Mouse (Mus musculus) hindbrain, embryonic 16.5 days (tissue): ENCODE measurements at regions not wholly inside any gene's neighbourhood (a gene's known extent, or its start where the extent isn't known, plus 50 kb on each side); places are given as distances from the start of the nearest gene placed in this dataset.
A peak's percentile ranks its signal among the peaks of the same experiment; 100 is the strongest.
"Not testable (repeated sequence)": the region's sequence is repeated elsewhere in the genome, so short reads cannot be mapped to it uniquely, and the experiment has no call there.

Experiments used
- ATAC-seq: fragments of 200-750 bp; cut with Nextera tagmentation; 2 replicates; pipeline ENCODE4 v1.8.0; 2017; ENCODE audit warnings: moderate TSS enrichment, moderate library complexity
- H3K27ac ChIP-seq: fragments of 300-500 bp; sonication (generic); 2 replicates; pipeline ENCODE4 v1.5.1; 2014; ENCODE audit warnings: low read depth, mild to moderate bottlenecking, control low read depth, low read length, moderate library complexity
- H3K27me3 ChIP-seq: fragments of 300-500 bp; sonication (generic); replicated peaks from 2 replicates; pipeline ENCODE4 v1.6.1; 2014; ENCODE audit warnings: low read length; ENCODE audit not compliant: control insufficient read depth, insufficient read depth
- H3K36me3 ChIP-seq: fragments of 300-500 bp; sonication (generic); 2 replicates; pipeline ENCODE4 v1.6.1; 2014; ENCODE audit warnings: mild to moderate bottlenecking, low read length, moderate library complexity, mixed read lengths; ENCODE audit not compliant: control insufficient read depth, insufficient read depth
- H3K4me1 ChIP-seq: fragments of 300-500 bp; sonication (generic); 2 replicates; pipeline ENCODE4 v1.6.1; 2014; ENCODE audit warnings: low read depth, low read length; ENCODE audit not compliant: control insufficient read depth, insufficient read depth
- H3K4me2 ChIP-seq: fragments of 300-500 bp; sonication (generic); 2 replicates; pipeline ENCODE4 v1.6.1; 2014; ENCODE audit warnings: mild to moderate bottlenecking, low read length, control low read depth, moderate library complexity
- H3K4me3 ChIP-seq: fragments of 300-500 bp; sonication (generic); 2 replicates; pipeline ENCODE4 v1.5.1; 2014; ENCODE audit warnings: mild to moderate bottlenecking, low read length, control low read depth, moderate library complexity
- H3K9ac ChIP-seq: fragments of 300-500 bp; sonication (generic); 2 replicates; pipeline ENCODE4 v1.6.1; 2014; ENCODE audit warnings: low read depth, mild to moderate bottlenecking, control low read depth, low read length, moderate library complexity
- H3K9me3 ChIP-seq: fragments of 300-500 bp; sonication (generic); 2 replicates; pipeline ENCODE4 v1.6.1; 2014; ENCODE audit warnings: mild to moderate bottlenecking, low read length, moderate library complexity; ENCODE audit not compliant: control insufficient read depth
- WGBS: fragments of 180-500 bp; shearing (Covaris S2); extraction: QIAGEN DNeasy Blood & Tissue Kit; methylation state at CpG from one replicate; pipeline ENCODE4 v1.1.7; 2014; 5-methylcytosine and 5-hydroxymethylcytosine counted together

DNA sequence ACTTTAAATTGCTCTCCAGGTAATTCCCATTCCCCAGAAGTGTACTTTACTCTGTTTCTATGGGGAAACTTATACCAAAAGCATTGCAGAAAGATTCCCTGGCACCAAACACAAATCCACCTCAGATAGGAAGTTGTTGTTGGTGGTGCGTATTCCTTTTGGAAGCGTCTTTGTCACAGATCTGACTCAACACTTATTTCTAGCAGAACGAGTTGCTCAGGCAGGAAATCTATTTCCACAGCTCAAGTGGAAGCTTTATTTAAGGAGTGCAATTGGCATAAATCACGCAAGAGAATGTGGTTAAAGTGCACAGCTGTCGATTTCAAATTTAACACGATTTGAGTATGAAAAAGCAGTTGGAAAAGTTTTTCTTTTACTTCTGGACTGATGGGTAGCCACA is 436.9 kb upstream of the Ghitm start:
- Histone ChIP-seq H3K4me2 (no peak overlapping the region), H3K36me3 (no peaks in the 10 kb centered on the region), H3K27me3 (no peaks in the 10 kb centered on the region), H3K4me3 (no peak overlapping the region), H3K4me1 (no peaks in the 10 kb centered on the region), H3K9me3 (no peaks in the 10 kb centered on the region), H3K27ac (no peak overlapping the region), H3K9ac (no peak overlapping the region)
- no peak for ATAC-seq
- 83% methylated on average over 6 of the region's 6 CpGs for WGBS

DNA sequence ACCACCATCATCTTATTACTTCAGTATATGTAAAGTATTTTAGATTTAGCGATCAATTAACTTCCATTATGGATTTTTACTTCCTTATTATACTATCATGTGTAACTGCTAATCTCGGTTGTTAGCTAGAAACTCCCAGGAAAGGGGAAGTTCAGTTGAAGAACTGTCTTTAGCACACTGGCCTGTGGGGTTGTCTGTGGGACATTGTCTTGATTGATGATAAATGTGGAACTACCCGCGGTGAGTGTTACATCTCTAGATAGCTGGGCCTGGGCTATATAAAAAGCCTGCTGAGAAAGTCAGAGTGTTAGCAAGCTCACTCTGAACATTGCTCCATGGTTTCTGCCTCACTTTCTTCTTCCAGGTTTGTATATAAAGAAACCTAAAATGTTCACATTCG is 423.2 kb upstream of the Ghitm start:
- Histone ChIP-seq H3K36me3 (no peaks in the 10 kb centered on the region), H3K27ac (no peak overlapping the region), H3K27me3 (no peaks in the 10 kb centered on the region), H3K9me3 (no peaks in the 10 kb centered on the region), H3K4me1 (no peaks in the 10 kb centered on the region), H3K9ac (no peak overlapping the region), H3K4me2 (no peak overlapping the region), H3K4me3 (no peak overlapping the region)
- 90% methylated on average over 5 of the region's 5 CpGs for WGBS
- no peak for ATAC-seq

GRCm38 (mm10) chr14:37523616-37524015 is 388.5 kb upstream of the Ghitm start:
- Histone ChIP-seq H3K4me2 (no peak overlapping the region), H3K36me3 (no peaks in the 10 kb centered on the region), H3K27me3 (no peaks in the 10 kb centered on the region), H3K4me1 (no peaks in the 10 kb centered on the region), H3K27ac (no peak overlapping the region), H3K9me3 (no peaks in the 10 kb centered on the region), H3K9ac (no peak overlapping the region), H3K4me3 (no peak overlapping the region)
- no peak for ATAC-seq

- H3K4me3 ChIP-seq, H3K27me3 ChIP-seq, H3K36me3 ChIP-seq, H3K27ac ChIP-seq, H3K4me2 ChIP-seq, ATAC-seq, H3K4me1 ChIP-seq, H3K9ac ChIP-seq, H3K9me3 ChIP-seq: not testable (repeated sequence)
- WGBS, result 85% methylated on average over 3 of the region's 3 CpGs
These were observed 385.6 kb upstream of the Ghitm start for GRCm38 (mm10) chr14:37520631-37521030.

DNA sequence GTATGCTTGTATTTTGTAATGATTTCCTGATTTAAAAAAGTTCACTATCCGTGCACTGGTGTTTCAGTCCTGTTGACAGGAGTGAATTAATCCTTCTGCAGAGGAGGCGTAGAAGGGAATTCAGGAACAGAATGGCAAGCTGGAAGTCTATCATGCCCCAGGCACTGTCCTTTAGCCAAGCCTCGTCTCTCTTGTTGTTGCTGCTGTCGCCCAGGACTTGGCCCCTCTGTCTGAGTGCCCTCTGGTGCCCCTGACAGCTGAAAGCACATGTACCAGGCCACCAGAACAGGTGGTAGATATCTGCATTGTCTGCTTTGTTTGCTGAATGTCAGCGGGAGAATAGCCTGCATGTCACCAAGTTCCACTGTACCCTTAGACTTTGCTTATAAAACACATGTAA is 370.2 kb upstream of the Ghitm start:
- no peaks in the 10 kb centered on the region for H3K27me3 ChIP-seq
- no peak overlapping the region for H3K9ac ChIP-seq
- ATAC-seq, result no peak
- H3K27ac ChIP-seq, result no peak overlapping the region
- H3K36me3 ChIP-seq, result no peaks in the 10 kb centered on the region
- H3K4me1 ChIP-seq, result no peaks in the 10 kb centered on the region
- 65% methylated on average over 5 of the region's 5 CpGs for WGBS
- H3K4me3 ChIP-seq, result no peak overlapping the region
- no peaks in the 10 kb centered on the region for H3K9me3 ChIP-seq
- no peak overlapping the region for H3K4me2 ChIP-seq

- no peak overlapping the region for H3K9ac ChIP-seq
- no peaks in the 10 kb centered on the region for H3K36me3 ChIP-seq
- no peaks in the 10 kb centered on the region; the same call in 1 of the 2 replicates for H3K9me3 ChIP-seq
- H3K4me1 ChIP-seq, result no peaks in the 10 kb centered on the region
- H3K27me3 ChIP-seq, result no peaks in the 10 kb centered on the region
- 47% methylated on average over 4 of the region's 4 CpGs for WGBS
- ATAC-seq, result peak; percentile 61; the same call in 1 of the 2 replicates
- H3K4me3 ChIP-seq, result no peak overlapping the region
- H3K4me2 ChIP-seq, result no peak overlapping the region
- H3K27ac ChIP-seq, result no peak overlapping the region
These were observed 355.6 kb upstream of the Ghitm start for GRCm38 (mm10) chr14:37490711-37491110.

- WGBS, result 95% methylated on average over 8 of the region's 8 CpGs
- ATAC-seq, result no peak
- Histone ChIP-seq H3K36me3 (no peaks in the 10 kb centered on the region), H3K27ac (no peak overlapping the region), H3K4me1 (no peaks in the 10 kb centered on the region), H3K27me3 (no peaks in the 10 kb centered on the region), H3K9me3 (no peaks in the 10 kb centered on the region), H3K4me3 (no peak overlapping the region), H3K4me2 (no peak overlapping the region), H3K9ac (no peak overlapping the region)
These were observed 350.2 kb upstream of the Ghitm start for GRCm38 (mm10) chr14:37485292-37485691.

GRCm38 (mm10) chr14:37477599-37477998 is 342.5 kb upstream of the Ghitm start:
- Histone ChIP-seq H3K9me3 (no peaks in the 10 kb centered on the region), H3K4me1 (no peaks in the 10 kb centered on the region), H3K4me3 (no peak overlapping the region), H3K27me3 (no peaks in the 10 kb centered on the region), H3K4me2 (no peak overlapping the region), H3K9ac (no peak overlapping the region), H3K36me3 (no peaks in the 10 kb centered on the region), H3K27ac (no peak overlapping the region)
- no peak for ATAC-seq

- H3K4me1 ChIP-seq, result no peaks in the 10 kb centered on the region
- 77% methylated on average over 2 of the region's 2 CpGs for WGBS
These were observed 333.6 kb upstream of the Ghitm start for GRCm38 (mm10) chr14:37468711-37469110.

GRCm38 (mm10) chr14:37440874-37441273 is 305.8 kb upstream of the Ghitm start:
- WGBS, result 80% methylated on average over 2 of the region's 2 CpGs
- Histone ChIP-seq H3K36me3 (no peaks in the 10 kb centered on the region), H3K27me3 (no peaks in the 10 kb centered on the region), H3K9ac (no peak overlapping the region), H3K4me3 (no peak overlapping the region), H3K4me1 (no peaks in the 10 kb centered on the region), H3K4me2 (no peak overlapping the region), H3K27ac (no peak overlapping the region), H3K9me3 (no peaks in the 10 kb centered on the region)
- ATAC-seq, result peak; percentile 79

More at GRCm38 (mm10) chr14:37468711-37469110, 333.6 kb upstream of the Ghitm start:
- no peaks in the 10 kb centered on the region for H3K9me3 ChIP-seq
- no peak for ATAC-seq
- no peak overlapping the region for H3K4me2 ChIP-seq
- H3K4me3 ChIP-seq, result no peak overlapping the region
- H3K9ac ChIP-seq, result no peak overlapping the region
- H3K36me3 ChIP-seq, result no peaks in the 10 kb centered on the region
- no peaks in the 10 kb centered on the region for H3K27me3 ChIP-seq
- no peak overlapping the region for H3K27ac ChIP-seq
